Mouse (Mus musculus) midbrain, embryonic 13.5 days (tissue): Measurements from ENCODE around the gene Gm44596. TPM values are rescaled to one million over a fixed set of nuclear protein-coding genes. Genes with fewer than 3 reads are reported as not detected.

Experiments used
- ATAC-seq: fragments of 200-750 bp; cut with Nextera tagmentation; 2 replicates; pipeline ENCODE4 v1.8.0; 2017; ENCODE audit warnings: mild to moderate bottlenecking, moderate TSS enrichment, moderate library complexity
- H3K27ac ChIP-seq: fragments of 300-500 bp; sonication (generic); 2 replicates; pipeline ENCODE4 v1.5.1; 2015; ENCODE audit warnings: inconsistent platforms, mild to moderate bottlenecking, moderate library complexity
- H3K27me3 ChIP-seq: fragments of 300-500 bp; sonication (generic); 2 replicates; pipeline ENCODE4 v1.6.1; 2015; ENCODE audit warnings: mild to moderate bottlenecking, inconsistent platforms
- H3K36me3 ChIP-seq: fragments of 300-500 bp; sonication (generic); 2 replicates; pipeline ENCODE4 v1.6.1; 2015; ENCODE audit warnings: mild to moderate bottlenecking, inconsistent platforms
- H3K4me1 ChIP-seq: fragments of 300-500 bp; sonication (generic); replicated peaks from 2 replicates; pipeline ENCODE4 v1.6.1; 2015; ENCODE audit warnings: inconsistent platforms
- H3K4me2 ChIP-seq: fragments of 300-500 bp; sonication (generic); replicated peaks from 2 replicates; pipeline ENCODE4 v1.6.1; 2015; ENCODE audit warnings: moderate library complexity, mild to moderate bottlenecking, inconsistent platforms
- H3K4me3 ChIP-seq: fragments of 300-500 bp; sonication (generic); replicated peaks from 2 replicates; pipeline ENCODE4 v1.5.1; 2015; ENCODE audit warnings: mild to moderate bottlenecking, inconsistent platforms
- H3K9ac ChIP-seq: fragments of 300-500 bp; sonication (generic); replicated peaks from 2 replicates; pipeline ENCODE4 v1.6.1; 2015; ENCODE audit warnings: mild to moderate bottlenecking, inconsistent platforms
- H3K9me3 ChIP-seq: fragments of 300-500 bp; sonication (generic); 2 replicates; pipeline ENCODE4 v1.6.1; 2016; ENCODE audit warnings: mild to moderate bottlenecking, inconsistent platforms
- WGBS: fragments of 180-500 bp; shearing (Covaris S2); methylation state at CpG from one replicate; pipeline ENCODE4 v1.1.7; 2015; 5-methylcytosine and 5-hydroxymethylcytosine counted together
- polyA plus RNA-seq: library from polyadenylated mRNA; unstranded; fragments of >200 nt; fragmentation: Nextera tagmentation; extraction: Ambion mirVana; gene quantifications from 2 replicates; pipeline ENCODE4 v1.2.1, GENCODE M21; 2015

Gene Gm44596
- polyA plus RNA-seq, 1 experiment from 2014 or later = not detected

DNA sequence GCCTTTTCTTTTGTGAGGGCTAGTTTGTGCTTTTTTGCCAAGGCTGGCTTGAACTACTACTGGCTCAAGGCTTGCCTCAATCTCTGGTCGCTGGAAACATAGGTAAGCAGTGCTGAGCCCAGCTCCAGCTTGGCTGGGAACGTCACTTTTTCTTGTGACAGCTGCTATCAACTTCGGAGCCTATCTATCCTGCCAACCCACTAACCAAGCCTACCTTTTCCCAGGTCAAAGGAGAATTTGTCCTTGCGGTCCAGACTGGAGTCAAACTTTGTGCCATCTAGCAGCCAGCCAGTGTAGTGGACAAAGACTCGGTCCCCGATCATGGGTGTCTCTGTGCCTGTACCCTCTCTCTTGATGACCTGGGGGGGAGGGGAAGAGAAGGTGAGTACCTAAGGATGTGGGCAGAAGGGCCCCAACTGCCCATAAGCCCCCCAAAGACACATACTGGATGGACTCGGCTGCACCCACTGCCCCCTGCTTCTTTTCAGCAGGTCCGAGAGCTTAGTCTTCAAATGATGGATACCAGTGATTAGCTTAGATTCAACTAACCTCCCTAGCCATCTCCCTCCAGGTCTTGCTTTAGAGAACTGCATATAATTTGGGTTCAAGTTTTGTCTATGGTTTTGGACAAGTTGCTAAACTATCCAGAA lies 61.2 kb downstream of the Gm44596 start:
- H3K9me3 ChIP-seq = no peaks in the 10 kb centered on the region
- H3K4me2 ChIP-seq = peak overlapping the region; percentile 75
- peaks cover 51% of the 10 kb centered on the region for H3K36me3 ChIP-seq
- WGBS = 91% methylated on average over 8 of the region's 8 CpGs
- H3K27me3 ChIP-seq = peaks cover 6% of the 10 kb centered on the region; the same call in 1 of the 2 replicates
- H3K4me3 ChIP-seq = peak overlapping the region; percentile 74
- peaks cover 23% of the 10 kb centered on the region for H3K4me1 ChIP-seq
- H3K9ac ChIP-seq = peak overlapping the region; percentile 98
- H3K27ac ChIP-seq = no peak overlapping the region; the same call in 1 of the 2 replicates
- ATAC-seq = no peak

DNA sequence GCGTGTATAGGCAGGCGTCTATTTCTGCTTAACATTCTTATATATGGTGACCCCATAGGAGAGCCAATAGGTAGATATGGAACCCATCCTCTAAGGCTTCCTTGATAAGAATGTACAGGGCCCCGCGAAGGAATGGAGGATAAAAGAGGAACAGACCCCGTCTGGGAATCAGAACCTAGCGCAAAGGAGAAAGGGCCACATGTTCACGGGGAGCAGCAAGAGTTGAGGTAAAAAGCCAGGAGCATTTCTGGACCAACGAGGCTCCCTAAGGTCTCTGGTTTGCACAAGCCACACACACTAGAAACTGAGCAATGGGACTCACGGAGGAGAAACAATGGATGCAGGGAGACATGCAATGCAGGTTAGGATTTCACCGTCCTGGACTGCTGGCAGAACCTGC lies 62.0 kb downstream of the Gm44596 start:
- Histone ChIP-seq H3K36me3 (peaks cover 43% of the 10 kb centered on the region), H3K4me1 (peaks cover 23% of the 10 kb centered on the region), H3K4me3 (peak overlapping the region; percentile 74), H3K9me3 (no peaks in the 10 kb centered on the region), H3K4me2 (peak overlapping the region; percentile 75), H3K9ac (peak overlapping the region; percentile 98), H3K27me3 (peaks cover 6% of the 10 kb centered on the region; the same call in 1 of the 2 replicates), H3K27ac (peak overlapping the region; percentile 96)
- 2% methylated on average over 10 of the region's 10 CpGs for WGBS
- no peak for ATAC-seq

DNA sequence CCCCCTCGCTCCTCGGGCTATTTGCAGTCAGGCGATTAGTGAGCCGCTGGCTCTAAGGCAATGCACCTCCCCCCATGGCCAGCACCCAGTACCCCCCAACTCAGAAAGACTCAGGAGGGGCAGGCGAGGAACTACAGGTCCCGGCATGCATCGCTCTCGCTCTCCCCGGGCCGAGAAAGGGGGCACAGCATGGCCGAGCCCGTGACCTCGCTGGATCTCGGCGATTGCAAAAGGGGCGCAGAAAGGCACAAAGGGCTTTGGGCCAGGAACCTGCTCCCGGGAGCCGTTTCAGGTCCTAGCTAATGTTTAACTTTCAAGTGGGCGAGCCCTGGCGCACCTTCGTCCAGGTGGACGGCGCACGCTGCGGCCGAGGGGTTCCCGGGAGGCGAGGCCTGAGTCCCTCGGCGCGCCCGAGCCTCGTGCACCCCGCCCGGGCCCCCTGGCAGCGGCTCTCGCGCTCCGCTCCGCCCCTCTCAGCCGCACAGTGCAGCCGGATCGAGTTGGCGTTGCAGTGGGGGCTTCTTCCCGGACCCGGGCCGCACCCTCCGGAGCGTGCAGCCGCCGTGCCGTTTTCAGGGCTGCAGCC lies 62.5 kb downstream of the Gm44596 start:
- peak overlapping the region; percentile 75 for H3K4me2 ChIP-seq
- H3K4me3 ChIP-seq = peak overlapping the region; percentile 74
- H3K27ac ChIP-seq = peak overlapping the region; percentile 96
- peaks cover 23% of the 10 kb centered on the region for H3K4me1 ChIP-seq
- peaks cover 6% of the 10 kb centered on the region; the same call in 1 of the 2 replicates for H3K27me3 ChIP-seq
- H3K36me3 ChIP-seq = peaks cover 38% of the 10 kb centered on the region
- 0% methylated on average over 48 of the region's 52 CpGs for WGBS
- H3K9me3 ChIP-seq = no peaks in the 10 kb centered on the region
- ATAC-seq = peak; percentile 80
- H3K9ac ChIP-seq = peak overlapping the region; percentile 98

DNA sequence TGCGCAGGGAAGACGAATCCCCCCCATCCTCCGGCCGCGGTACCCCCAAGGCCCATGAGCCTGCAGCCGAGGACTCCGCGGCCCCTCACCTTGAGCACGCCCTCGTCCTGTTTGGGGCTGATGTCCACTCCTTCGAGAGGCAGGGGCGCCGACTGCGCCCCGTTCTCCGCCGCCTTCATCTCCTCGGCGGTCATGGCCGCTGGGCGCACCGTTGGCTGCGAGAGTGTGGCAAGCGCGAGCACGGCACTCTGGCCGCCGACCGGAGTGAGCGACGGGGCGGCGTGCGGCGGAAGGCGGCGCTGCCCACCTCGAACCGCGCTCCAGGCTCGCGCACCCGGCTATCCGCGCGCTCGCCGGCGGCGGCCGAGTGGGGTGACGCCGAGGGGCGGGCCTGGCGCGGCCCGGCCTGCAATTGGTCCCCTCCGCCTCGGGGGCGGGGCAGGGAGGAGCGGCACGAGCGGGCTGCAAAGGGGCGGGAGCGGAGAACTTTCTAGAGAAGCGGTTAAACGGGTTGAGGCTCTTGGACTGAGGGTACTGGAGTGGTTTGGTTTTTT lies 63.1 kb downstream of the Gm44596 start, which contains the start of gene Fkbp4:
Gene Fkbp4 (minus strand): TSS at position 361 of the 554 bp plus-strand sequence.
- H3K4me1 ChIP-seq = peaks cover 23% of the 10 kb centered on the region
- H3K27ac ChIP-seq = peak within 1 kb of the TSS; percentile 96
- H3K36me3 ChIP-seq = peaks cover 32% of the 10 kb centered on the region
- ATAC-seq = peak; percentile 93
- peak within 1 kb of the TSS; percentile 74 for H3K4me3 ChIP-seq
- peak within 1 kb of the TSS; percentile 75 for H3K4me2 ChIP-seq
- H3K9ac ChIP-seq = peak within 1 kb of the TSS; percentile 98
- WGBS = under 1% methylated on average over 67 of the region's 67 CpGs
- H3K27me3 ChIP-seq = peaks cover 6% of the 10 kb centered on the region; the same call in 1 of the 2 replicates
- no peaks in the 10 kb centered on the region for H3K9me3 ChIP-seq

DNA sequence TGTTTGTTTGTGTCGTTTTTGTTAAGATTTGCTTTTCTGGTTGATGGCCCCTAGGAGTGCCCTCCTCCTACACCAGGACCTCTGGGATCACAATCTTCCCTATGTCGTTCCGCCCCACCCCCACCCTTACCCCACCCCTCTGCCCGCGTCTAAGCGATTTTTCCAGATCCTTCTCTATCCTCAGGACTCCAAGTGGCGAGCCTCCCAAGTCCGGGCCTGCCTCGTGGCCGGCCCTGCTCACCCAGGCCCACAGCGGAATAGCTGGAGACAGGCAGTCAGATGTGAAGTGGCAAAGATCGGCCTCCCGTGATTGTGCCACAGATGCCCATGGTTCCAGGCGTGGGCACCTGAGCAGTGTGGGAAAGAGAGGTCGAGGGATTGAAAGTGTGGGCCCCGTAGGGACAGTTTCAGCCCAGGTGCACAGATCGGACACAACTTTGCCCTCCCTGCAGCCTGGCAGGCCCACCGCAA lies 63.6 kb downstream of the Gm44596 start:
- 32% methylated on average over 18 of the region's 18 CpGs for WGBS
- H3K9me3 ChIP-seq = no peaks in the 10 kb centered on the region
- H3K27ac ChIP-seq = 0 out of 2 replicates have a peak overlapping the region, but pooled peaks have one; percentile 1
- no peak; the same call in 1 of the 2 replicates for ATAC-seq
- H3K27me3 ChIP-seq = peaks cover 6% of the 10 kb centered on the region; the same call in 1 of the 2 replicates
- peak overlapping the region; percentile 75 for H3K4me2 ChIP-seq
- H3K9ac ChIP-seq = peak overlapping the region; percentile 30; the same call in 1 of the 2 replicates
- H3K36me3 ChIP-seq = peaks cover 27% of the 10 kb centered on the region
- H3K4me1 ChIP-seq = peaks cover 23% of the 10 kb centered on the region
- peak overlapping the region; percentile 74 for H3K4me3 ChIP-seq

DNA sequence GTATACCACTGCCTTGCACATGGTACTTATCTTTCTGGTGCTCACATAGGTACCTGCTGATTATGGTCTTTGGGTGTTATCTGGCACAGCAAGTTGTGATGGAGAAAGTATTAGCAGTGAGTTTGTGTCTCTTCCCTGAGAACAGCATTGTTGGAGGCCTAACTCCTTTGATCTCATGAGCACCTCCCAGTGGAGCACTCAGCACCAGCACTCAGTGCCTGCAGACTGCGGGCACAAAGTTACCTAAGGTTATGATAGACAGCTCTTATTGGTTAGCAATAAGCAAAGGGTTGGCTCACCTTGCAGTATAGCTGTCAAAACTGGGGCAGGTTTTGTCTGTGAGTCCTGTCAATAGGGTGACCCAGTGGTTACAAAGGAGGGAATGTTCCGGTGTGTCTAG lies 64.9 kb downstream of the Gm44596 start:
- WGBS = 93% methylated on average over 2 of the region's 2 CpGs
- Histone ChIP-seq H3K36me3 (peaks cover 13% of the 10 kb centered on the region), H3K4me2 (no peak overlapping the region)

DNA sequence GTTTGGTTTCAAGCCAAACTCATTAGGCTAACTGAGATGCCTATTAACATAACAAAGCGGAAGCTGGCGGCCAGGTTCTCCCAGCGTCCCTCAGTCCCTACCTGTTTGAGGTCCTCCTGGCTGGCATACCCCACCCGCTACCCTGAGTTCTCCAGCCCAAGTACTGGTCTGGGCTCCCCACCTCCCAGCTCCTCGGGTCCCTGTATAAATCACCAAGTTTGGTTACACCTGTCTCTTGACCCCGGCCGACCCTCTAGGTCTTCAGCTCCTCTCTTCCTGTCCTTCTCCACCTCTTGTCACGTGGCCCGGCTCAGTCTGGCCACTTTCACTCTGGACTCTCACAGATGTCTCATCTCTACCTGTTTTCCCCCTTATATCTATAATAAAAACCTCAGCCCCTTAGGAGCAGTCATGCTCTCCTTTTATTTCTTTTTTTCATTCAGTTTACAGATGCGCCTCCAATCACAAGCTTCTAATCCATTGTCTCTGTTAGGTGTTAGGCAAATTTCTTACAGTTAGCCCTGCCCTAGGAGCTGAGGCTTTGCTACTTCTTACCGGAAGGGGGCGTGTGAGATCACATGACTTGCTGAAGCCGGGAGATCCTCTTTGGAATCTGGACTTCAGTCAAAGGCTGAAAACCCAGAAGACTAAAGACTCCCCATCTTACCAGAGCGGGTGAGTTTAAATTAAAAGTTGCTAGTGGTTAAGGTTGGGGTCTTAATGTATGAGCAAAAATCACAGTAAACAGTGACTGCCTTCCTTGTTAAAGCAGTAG lies 70.6 kb downstream of the Gm44596 start:
- H3K4me3 ChIP-seq = peak overlapping the region; percentile 13; the same call in 1 of the 2 replicates
- no peak overlapping the region for H3K9ac ChIP-seq

More for the DNA sequence above, 64.9 kb downstream of the Gm44596 start:
- Histone ChIP-seq H3K9me3 (no peaks in the 10 kb centered on the region), H3K27me3 (peaks cover 6% of the 10 kb centered on the region; the same call in 1 of the 2 replicates), H3K9ac (no peak overlapping the region), H3K27ac (no peak overlapping the region), H3K4me1 (peaks cover 23% of the 10 kb centered on the region), H3K4me3 (no peak overlapping the region)
- no peak for ATAC-seq

DNA sequence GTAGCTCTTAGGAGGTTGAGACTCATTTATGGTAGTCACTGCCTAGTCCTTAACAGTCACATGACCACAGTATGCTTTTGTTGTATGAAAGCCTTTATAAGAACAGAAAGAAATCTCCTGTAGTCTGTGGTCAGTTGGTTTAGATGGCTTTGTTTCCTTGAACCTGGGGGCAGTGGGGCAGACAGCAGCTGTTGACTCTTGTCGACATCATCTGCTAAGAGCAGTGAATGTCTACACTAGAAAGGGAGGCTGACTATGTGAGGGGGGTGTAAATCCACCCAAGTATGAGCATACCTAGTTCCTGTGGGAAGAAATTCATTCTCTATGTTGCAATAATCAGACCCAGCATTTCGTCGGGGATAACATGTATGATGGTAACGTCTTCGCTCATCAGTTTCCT lies 71.8 kb downstream of the Gm44596 start:
- H3K27ac ChIP-seq = no peak overlapping the region
- H3K27me3 ChIP-seq = no peaks in the 10 kb centered on the region
- no peak for ATAC-seq
- H3K9me3 ChIP-seq = no peaks in the 10 kb centered on the region
- WGBS = 91% methylated on average over 5 of the region's 5 CpGs
- no peaks in the 10 kb centered on the region for H3K36me3 ChIP-seq
- no peak overlapping the region for H3K4me3 ChIP-seq
- no peak overlapping the region for H3K4me2 ChIP-seq
- H3K4me1 ChIP-seq = peaks cover 8% of the 10 kb centered on the region
- H3K9ac ChIP-seq = no peak overlapping the region

More for the DNA sequence above, 70.6 kb downstream of the Gm44596 start:
- 13% methylated on average over 14 of the region's 14 CpGs for WGBS
- no peaks in the 10 kb centered on the region for H3K27me3 ChIP-seq
- no peak overlapping the region for H3K27ac ChIP-seq
- H3K4me1 ChIP-seq = peaks cover 8% of the 10 kb centered on the region
- no peaks in the 10 kb centered on the region for H3K9me3 ChIP-seq
- peak; percentile 71 for ATAC-seq
- H3K4me2 ChIP-seq = peak overlapping the region; percentile 37
- H3K36me3 ChIP-seq = no peaks in the 10 kb centered on the region

DNA sequence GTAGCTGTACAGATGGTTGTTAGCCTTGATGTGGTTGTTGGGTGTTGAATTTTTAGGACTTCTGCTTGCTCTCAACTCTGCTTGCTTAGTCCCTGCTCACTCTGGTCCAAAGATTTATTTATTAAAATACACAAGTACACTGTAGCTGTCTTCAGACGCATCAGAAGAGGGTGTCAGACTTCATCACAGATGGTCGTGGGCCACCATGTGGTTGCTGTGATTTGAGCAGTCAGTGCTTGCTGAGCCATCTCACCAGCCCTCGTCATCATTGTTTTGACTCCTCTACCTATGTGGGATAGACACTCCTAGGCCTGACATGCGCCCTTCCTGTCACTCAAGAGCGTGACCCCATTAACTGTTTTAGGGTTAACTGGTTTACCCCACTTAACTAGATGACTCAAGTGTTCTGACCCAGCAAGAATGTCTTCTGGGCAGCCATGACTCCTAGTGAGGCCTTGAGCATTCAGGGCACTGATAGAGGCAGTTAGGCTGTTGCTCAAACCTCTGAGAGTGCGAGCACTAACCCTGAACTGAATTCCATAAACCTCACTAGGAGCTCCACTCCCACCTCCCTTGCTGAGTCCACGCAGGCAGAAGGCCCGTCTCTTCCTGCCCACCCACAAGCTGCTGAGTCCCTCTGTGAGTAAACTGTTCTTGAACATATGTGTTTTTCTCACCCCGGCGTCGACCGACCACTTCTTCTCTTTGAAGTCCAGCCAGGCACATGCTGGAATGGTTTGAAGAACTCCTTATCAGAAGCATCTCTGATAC lies 80.7 kb downstream of the Gm44596 start:
- Histone ChIP-seq H3K9ac (no peak overlapping the region), H3K4me1 (no peaks in the 10 kb centered on the region), H3K27ac (no peak overlapping the region), H3K9me3 (no peaks in the 10 kb centered on the region), H3K27me3 (no peaks in the 10 kb centered on the region), H3K4me2 (no peak overlapping the region), H3K36me3 (no peaks in the 10 kb centered on the region), H3K4me3 (no peak overlapping the region)
- WGBS = 86% methylated on average over 12 of the region's 12 CpGs
- no peak for ATAC-seq
